Mouse (Mus musculus) v-Abl transformed pro-B cells (cell line): ENCODE data around the gene Slc35g3.

Source experiments
- in situ Hi-C, 2 experiments: fragments of 400-800 bp; cut with MboI; formaldehyde crosslinking; loops; one replicate each; pipeline ENCODE4 v1.15.1; 2025; ENCODE audit not compliant: unreplicated experiment in 2 of 2

Slc35g3 gene

DNA sequence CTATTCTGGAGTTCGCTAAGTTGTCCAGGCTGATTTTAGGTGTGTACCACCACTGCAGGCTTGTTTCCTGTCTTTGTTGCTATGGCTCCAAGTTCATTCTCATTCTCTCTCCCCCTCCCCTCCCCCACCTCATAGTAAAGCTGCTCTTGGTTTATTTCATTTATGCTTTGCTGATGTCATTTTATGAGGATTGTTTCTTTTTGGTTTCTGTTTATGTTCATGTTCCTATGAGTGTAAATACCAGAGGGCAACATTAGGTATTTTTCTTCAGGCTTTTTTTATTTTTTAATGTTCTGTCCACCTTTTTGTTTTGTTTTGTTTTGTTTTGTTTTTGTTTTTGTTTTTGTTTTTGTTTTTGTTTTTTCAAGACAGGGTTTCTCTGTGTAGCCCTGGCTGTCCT, at the start of gene Slc35g3:
Gene Slc35g3 (minus strand): TSS at position 101 of the 400 bp plus-strand sequence.
- in situ Hi-C loops, result no loop called here

DNA sequence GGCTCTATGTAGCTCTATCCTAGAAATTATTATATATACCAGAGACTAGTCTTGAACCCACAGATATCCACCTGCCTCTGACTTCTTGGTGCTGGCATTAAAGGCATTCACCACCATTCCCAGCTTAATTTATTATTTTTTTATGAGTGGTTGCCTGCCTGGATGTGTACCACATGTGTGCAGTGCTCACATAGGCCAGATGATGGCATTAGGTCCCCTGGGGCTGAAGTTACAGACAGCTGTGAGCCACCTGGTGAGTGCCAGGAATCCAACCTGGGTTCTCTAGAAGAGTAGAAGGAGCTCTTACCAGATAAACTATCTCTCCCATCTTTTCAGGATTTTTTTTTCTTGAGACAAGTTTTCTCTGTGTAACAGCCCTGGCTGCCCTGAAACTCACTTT, 48.5 kb upstream of the Slc35g3 start:
- in situ Hi-C loops, result no loop called here

DNA sequence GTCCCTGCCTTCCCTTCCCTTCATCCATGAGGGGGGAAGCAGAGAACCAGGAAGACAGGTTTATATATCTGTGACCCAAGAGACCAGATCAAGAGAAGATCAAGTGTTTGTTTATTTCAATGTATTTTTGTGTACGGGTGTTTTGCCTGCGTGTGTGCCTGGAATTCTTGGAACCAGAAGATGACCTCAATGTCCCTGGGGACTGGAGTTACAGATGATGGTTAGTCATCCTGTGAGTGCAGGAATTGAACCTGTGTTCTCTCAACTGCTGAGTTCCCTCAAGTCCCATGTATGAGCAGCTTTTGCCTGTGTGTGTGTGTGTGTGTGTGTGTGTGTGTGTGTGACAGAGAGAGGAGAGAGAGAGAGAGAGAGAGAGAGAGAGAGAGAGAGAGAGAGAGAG, 45.9 kb upstream of the Slc35g3 start:
- in situ Hi-C loops, result loop anchor here in 1 of 2 experiments (5.0 kb wide), 2 partner anchors 35 to 70 kb away; partner anchors contain the start of gene Tmem95

DNA sequence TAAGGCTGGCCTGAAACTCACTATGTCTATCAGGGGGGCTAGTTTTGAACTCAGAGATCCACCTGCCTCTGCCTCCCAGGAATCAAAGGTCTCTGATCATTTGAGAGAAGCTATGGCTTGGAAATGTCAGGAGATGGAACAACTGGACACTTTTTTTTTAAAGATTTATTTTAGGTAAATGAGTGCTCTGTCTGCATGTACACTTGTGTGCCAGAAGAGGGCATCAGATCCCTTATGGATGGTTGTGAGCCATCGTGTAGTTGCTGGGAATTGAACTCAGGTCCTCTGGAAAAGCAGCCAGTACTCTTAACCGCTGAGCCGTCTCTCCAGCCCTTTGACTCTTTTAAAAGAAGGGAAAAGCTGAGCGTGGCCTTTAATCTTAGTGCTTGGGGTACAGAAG, 44.6 kb upstream of the Slc35g3 start:
- in situ Hi-C loops, result loop anchor here in 1 of 2 experiments (5.0 kb wide), 2 partner anchors 36 to 71 kb away; partner anchors contain the start of gene Tmem95

DNA sequence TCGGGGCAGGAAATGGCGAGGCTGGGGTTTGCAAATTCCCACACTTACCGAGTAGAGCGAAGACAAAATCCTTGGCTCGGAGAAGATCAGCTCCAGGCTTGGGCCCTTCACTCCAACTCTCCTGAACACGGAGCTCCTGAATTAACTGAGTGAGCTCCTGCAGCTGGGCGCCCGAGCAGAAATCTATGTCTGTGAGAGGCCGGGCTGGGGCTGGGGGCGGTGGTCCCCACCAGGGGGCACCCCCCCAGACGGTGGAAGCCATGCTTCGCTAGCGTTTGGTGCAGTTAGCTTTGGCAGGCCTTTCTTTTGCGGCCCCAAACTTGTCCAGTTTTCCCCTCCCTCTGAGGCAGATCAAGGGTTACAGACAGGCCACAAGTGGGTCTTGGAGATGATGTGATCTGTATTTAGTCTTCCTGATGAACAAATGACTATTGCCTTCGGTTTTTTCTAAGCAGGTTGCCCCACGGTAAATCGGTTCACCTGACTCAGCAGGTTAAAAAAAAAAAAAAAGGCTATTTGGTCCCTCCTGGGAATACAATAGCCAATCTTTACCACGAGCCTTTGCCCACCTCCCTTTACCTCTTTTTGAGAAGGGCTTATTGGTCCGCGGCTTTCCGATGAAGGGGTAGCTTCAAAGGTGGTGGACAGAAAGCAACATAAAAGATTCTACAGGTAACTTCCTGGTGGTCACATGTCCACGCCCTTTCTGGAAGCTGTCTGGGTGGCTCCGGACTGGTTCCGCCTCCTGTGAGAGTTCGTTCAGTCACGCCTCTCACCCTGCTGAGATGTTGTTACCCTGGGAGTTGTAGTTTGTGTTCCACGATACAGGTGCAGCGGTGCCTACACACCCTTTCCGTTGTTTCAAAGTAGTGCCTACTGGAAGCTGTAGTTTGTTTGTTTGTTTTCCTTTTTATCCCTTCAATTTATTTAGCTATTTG, 43.5 kb upstream of the Slc35g3 start, which contains the start of gene Tmem102:
Gene Tmem102 (minus strand): TSS at position 653 of the 938 bp plus-strand sequence.
- in situ Hi-C loops, result loop anchor here (5.0 kb wide), 3 partner anchors 37 to 72 kb away; partner anchors contain the start of genes Polr2a (in 2 of the 2) and Tmem95 (in 2 of the 2)

DNA sequence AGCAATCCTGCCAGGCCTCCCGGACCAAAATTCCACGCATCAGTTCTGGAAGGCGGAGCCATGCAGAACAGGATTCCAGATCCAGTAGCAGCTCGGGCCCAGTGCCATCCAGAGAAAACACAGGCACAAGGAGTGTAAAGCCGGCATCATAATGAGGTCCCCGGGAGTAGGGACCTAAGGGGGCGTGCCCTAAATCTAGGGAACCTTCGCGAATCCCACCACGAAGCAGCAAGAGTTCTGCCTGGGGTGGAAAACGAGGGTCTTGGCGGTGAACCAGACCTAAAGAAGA, 42.8 kb upstream of the Slc35g3 start:
- in situ Hi-C loops, result loop anchor here (5.0 kb wide), 2 partner anchors 47 to 73 kb away; partner anchors contain the start of genes Polr2a (in 2 of the 2) and Tmem95 (in 1 of the 2)

DNA sequence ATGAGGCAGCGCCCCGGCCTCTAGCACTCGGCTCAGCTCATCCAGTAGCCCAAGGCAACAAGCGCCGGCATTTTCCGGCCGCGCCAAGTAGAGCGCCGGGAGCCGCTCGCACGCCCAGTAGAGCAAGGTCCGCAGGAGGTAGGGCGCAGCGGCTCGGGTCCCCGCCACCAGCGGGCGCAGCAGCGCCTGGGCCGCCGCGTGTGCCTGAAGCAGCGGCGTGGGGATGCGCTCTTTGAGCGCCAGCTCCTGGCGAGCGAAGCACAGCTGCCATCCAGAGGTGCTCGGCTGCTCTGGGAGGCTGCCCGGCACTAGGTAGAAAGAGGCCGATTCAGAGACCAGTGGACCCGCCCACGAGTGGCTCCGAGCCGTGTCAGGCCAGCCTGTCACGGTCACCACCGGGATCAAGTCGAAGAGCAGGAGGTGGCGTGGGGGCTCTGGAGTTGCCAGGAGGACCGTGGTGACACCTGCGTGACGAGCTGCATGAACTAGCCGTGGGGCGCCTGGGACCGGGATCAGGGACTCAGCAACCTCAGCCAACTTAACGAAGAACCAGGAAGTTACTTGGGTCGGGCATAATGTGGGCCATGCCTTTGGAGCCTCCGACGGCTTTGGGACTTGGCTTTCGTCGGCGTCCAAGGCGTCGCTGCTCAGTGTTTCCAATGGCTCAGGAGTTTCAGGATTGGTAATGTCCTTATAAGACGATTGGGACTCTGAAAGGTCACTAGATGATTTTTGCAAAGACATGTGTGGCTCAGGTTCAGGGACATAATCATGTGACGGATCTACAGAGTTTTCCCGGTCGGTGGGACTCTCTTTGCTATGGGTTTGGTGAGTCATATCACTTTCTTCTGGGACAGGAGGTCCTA, 42.3 kb upstream of the Slc35g3 start:
- in situ Hi-C loops, result loop anchor here (5.0 kb wide), 2 partner anchors 47 to 73 kb away; partner anchors contain the start of genes Polr2a (in 2 of the 2) and Tmem95 (in 1 of the 2)

DNA sequence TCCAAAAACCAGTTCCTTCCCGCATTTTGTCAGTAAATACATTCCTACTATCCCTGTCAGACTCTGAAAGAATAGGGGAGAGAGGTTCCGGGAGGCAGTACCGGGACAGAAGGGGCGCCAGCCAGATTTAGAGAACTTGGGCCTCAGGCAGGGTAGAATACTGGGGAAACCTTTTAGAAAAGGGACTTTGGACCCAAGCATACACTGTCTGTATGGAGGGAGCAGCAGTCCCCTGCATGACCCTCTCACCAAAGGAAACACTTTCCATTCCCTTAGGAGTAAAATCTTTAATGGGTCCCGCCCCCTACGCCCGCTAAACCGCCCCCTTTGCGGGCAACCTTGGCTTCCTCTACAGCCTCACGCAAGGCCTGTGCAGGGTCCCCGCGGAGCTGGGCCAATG, 41.6 kb upstream of the Slc35g3 start:
- in situ Hi-C loops, result loop anchor here (5.0 kb wide), 2 partner anchors 46 to 74 kb away; partner anchors contain the start of genes Polr2a (in 2 of the 2) and Tmem95 (in 1 of the 2)

DNA sequence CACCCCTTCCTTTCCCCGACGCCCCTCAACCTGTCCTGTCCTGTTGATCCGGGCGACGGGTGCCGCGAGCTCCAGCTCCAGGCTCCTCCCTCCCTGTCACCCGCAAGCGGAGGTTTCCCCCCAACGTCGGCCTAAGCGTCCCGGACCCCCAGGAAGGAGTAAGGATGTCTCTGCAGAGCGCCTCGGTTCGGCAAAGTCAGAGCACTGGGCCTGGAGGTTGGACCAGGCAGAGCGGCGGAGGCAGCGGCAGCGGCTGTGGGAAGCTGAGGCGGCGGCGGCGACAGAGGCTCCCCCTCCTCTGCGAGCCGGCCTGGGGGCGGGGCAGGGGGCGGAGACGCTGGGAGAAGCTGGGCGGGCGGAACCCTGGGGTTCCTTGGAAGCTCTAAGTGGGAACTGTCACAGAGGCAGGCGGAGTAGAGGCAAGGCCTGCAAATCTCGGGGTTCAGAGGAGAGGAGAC, 40.9 kb upstream of the Slc35g3 start:
- in situ Hi-C loops, result loop anchor here (5.0 kb wide), 2 partner anchors 45 to 75 kb away; partner anchors contain the start of genes Polr2a (in 2 of the 2) and Tmem95 (in 1 of the 2)

DNA sequence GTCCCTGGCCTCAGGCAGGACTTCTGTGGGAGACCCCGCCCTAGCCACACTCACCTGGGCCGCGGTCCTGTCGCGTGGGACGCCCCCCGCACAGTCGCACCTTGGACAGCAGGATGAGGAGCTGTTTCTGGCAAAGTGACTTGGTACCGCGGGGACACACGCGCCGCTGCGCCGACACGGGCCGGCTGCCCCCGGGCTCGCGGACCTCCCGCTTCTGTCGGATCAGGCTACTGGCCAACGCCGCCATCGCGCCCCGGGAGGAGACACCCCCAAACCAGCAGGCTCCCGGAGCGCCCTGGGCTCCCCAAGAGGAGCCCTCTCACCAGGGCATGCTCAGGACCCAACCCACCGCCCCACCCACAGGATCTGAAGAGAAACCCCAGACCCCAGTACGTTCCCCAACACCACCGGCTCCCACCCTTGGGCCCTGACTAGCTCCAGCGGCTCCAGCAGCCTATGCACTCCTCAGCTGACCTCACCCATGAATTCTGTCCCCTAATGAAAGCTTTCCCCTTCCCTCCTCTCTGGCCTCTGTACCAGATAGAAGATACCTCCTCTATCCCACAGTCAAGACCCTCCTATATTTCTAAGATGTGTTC, 39.7 kb upstream of the Slc35g3 start, which contains the start of gene Fgf11:
Gene Fgf11 (minus strand): TSS at position 479 of the 599 bp plus-strand sequence.
- in situ Hi-C loops, result loop anchor here (5.0 kb wide), 2 partner anchors 44 to 76 kb away; partner anchors contain the start of genes Polr2a (in 2 of the 2) and Tmem95 (in 1 of the 2)

DNA sequence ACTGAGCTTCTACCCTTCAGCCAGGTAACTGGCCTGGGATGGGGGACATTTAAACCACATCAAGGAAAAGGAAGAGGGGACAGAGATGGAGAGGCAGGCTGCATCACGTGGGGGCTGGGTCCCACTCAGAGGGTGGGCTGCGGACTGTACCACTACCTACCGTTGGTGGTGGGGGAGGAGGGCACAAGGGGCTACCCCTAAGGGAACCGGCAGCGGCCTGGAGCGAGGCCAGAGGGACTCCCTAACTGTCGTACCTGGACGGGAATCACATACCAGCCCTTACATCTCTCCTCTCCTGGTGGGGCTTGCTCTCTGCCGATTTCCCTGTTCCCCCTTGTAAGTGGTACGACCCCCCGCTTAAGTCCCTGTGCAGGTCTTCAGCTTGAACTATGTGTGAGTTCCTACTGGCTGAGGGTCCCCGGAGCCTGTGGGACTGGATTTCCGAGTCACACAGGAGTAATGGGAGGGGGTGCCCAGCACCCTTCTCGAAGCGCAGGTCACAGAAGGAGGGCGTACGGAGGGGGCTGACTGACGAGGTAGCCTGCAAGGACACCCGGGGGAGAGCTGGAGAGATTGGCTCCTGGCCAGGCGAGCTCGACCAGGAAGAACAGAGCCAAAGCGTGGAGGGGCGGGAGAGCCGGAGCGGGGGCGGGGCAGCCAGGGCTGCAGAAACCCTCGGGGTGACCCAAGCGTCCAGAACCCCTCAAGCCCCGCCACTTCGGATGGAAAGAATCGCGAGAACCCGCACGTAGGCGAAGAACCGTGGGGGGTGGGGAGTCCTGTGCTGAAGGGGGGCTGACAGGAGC, 38.8 kb upstream of the Slc35g3 start:
- in situ Hi-C loops, result loop anchor here (5.0 kb wide), 2 partner anchors 43 to 77 kb away; partner anchors contain the start of genes Polr2a (in 2 of the 2) and Tmem95 (in 1 of the 2)

DNA sequence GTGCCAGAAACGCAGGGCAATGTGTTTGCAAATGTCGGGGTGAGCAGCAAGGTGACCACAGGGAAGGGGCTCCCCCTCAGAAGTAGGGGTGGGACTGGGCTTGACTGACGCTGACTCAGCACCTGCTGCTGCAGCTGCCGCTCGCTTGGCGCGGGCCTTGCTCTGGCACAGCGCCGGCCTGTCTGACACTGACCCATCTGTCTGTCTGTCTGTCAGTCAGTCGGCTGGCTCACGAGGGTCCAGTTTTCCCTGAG, 38.3 kb upstream of the Slc35g3 start:
- in situ Hi-C loops, result loop anchor here (5.0 kb wide), 2 partner anchors 43 to 77 kb away; partner anchors contain the start of genes Polr2a (in 2 of the 2) and Tmem95 (in 1 of the 2)

DNA sequence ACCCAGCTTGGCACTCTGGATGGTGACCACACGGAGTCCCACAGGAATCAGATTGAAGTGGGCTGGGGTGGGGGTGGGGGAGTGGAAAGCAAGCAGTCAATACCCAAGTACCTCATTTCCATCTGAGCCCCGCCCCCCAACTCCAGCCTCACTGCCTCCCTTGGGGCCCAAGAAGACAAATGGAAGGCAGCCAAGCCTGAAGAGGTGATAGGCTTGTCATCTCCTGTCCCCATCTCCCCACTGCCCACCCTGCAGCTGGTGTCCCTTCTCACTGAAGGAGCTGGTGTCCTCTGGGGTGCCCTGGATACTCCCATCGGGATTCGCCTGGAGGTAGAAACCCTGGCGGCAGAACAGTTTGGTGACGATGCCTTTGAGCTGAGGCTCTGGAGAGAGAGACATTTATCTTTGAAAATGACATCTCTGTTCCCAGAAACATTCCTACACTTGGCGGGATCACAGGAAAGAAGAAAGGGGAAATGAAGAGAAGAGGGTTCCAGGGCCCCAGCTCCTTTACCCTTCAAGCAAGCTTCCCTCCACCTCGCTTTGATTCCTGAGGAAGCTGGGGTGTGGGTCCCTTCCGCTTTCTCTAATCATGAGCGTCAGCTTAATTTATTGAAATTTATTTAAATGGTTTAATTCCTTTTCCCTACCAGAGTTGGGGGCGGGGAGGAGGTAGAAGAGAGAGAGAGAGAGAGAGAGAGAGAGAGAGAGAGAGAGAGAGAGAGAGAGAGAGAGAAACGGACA, 37.8 kb upstream of the Slc35g3 start:
- in situ Hi-C loops, result loop anchor here (5.0 kb wide), 2 partner anchors 42 to 78 kb away; partner anchors contain the start of genes Polr2a (in 2 of the 2) and Tmem95 (in 1 of the 2)

DNA sequence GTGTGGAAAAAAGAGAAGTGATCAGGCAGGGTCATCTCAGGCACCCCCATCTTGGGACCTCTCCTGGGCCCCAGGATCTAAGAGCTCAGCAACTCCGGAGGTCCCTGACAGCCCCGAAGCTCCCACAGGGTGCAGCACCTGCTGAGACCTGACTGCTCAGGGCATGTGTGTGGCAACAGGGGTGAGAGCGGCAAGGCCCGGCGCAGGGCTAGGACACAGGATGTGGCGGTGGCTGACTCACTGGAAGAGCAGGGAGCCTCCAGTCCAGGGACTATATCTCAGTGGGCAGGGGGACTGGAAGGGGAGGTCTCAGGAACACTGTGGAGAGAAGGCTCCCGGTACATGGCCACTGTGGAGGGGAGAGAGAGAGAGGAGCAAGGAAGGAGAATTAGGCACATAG, 36.2 kb upstream of the Slc35g3 start:
- in situ Hi-C loops, result no loop called here

DNA sequence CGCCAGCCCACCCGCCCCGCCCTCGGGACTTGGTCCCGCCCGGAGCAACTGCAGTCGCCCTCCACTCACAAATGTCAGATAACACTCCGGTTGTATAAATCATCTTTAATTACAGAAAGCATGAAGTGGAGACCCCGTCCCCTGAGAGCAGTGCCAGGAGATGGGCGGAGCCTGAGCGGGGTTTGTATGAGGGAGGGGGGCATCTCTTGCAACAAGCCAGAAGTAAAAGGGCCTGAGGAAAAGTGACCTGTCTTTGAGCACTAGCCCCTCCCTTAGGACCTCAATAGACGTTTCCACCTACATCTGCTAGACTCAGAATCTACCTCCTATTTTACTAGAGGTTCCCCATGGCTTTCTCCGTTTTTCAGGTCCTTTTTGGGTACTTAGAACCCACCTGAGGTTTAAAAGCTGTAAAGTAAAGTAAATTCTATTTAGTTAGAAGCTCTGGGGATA, 34.2 kb upstream of the Slc35g3 start:
- in situ Hi-C loops, result no loop called here

DNA sequence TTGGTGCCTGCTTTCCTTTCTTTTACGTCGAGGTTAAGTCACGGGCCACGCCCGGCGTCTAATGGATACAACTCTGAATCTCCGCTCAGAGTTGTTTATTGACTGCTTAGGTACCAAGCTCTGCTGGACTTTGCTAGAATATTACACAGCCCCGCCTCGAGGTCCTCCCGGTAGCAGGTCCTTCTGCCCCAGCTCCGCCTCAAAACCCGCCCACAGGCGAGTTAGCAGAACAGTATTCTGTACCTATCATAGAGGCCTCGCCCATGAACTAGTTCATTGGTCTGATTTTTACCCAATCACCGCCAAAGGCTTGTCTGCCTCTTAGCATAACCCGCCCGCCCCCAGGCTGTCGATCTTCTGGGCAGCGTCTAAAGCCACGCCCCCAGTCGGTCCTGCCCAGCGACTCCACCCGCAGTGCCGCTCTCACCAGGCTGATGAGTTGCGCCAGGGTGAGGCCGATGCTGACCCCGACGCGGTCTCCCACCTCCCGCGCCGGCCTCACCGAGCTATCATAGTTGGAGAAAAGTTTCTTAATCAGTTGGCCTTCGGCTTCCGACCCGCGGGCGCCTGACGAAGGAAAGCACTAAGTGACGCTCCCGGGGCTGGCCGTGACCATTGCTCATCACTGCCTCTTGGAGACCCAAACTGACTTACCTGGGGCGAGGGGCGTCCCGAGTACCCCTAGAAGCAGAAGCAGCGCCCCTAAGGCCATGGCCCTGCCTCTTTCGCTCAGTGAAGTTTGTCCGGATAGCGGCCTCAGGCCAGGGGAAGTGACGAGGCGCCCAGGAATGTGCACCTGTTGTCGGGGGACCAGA, 33.6 kb upstream of the Slc35g3 start, which contains the start of gene Chrnb1:
Gene Chrnb1 (minus strand): TSS at position 776 of the 815 bp plus-strand sequence.
- in situ Hi-C loops, result no loop called here

DNA sequence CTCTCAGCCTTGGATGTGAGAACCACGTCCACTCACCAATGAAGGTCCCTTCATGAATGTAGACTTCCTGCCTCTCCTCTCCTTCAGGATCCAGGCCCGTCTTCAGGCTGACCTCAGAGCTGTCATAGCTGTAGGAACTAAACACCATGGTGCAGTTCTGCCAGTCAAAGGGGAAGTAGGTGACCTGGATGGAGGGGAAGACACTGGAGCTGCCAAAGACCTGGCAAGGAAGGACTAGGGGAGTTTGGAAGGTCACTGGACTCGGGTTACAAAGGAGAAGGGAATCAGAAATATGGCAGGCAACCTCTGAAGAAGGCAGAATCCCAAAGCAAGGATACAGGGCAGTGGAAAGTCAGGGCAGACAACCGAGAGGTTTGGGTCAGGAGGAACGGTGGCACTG, 31.7 kb upstream of the Slc35g3 start:
- in situ Hi-C loops, result no loop called here
